Mouse (Mus musculus) C2C12 (cell line): Measurements from ENCODE around the gene Mapk11.

Source experiments
- CEBPB ChIP-seq: IDR thresholded peaks from one replicate; pipeline ENCODE4 v1.6.1; 2011; ENCODE audit warnings: low read depth, mild to moderate bottlenecking, control low read depth, moderate library complexity
- CTCF ChIP-seq: IDR thresholded peaks from one replicate; pipeline ENCODE4 v1.5.1; 2011; ENCODE audit not compliant: control insufficient read depth, insufficient read depth, insufficient read length
- FOSL1 ChIP-seq: IDR thresholded peaks from one replicate; pipeline ENCODE4 v1.8.0; 2011; ENCODE audit warnings: mild to moderate bottlenecking, low read length; ENCODE audit not compliant: poor library complexity, insufficient read depth, severe bottlenecking
- MAX ChIP-seq: IDR thresholded peaks from one replicate; pipeline ENCODE4 v1.6.1; 2011; ENCODE audit warnings: mild to moderate bottlenecking, control low read depth
- MYOD1 ChIP-seq: IDR thresholded peaks from one replicate; pipeline ENCODE4 v1.6.1; 2011; ENCODE audit warnings: low read depth; ENCODE audit not compliant: control insufficient read depth, insufficient read length
- MYOG ChIP-seq: IDR thresholded peaks from one replicate; pipeline ENCODE4 v1.6.1; 2011; ENCODE audit not compliant: control insufficient read depth, insufficient read length; ENCODE audit errors: extremely low read depth
- USF1 ChIP-seq: IDR thresholded peaks from one replicate; pipeline ENCODE4 v1.6.1; 2011; ENCODE audit warnings: low read depth, mild to moderate bottlenecking, control low read depth, moderate library complexity

DNA sequence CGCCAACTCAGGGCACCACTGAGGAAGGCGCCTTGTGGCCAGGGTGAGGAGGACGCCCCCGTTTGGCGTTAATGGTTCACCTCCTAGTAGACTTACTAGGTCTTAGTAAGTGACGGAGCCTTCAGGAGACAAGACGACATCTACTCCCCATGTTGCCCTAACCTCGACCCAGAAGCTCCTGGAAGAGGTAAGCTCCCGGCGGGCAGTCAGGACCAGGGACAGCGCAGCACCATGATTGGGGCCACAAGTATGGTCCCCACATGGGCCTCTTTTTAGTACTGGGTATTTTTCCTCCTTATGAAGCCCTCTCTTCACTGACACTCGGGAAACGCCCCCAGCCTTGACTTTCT lies 588 bp upstream of the Mapk11 start:
- TF ChIP-seq CTCF (no peak), MYOD1 (no peak), MYOG (no peak), USF1 (no peak), CEBPB (no peak), MAX (no peak), FOSL1 (no peak)
